Mouse (Mus musculus) right cerebral cortex, postnatal 10 days (tissue): ENCODE results near the gene Adamtsl1.

Experiments used
- DNase-seq, 2 experiments: peaks; one replicate each; pipeline ENCODE4 v3.0.0; 2021; ENCODE audit warnings: low spot score in 2 of 2

Gene Adamtsl1

DNA sequence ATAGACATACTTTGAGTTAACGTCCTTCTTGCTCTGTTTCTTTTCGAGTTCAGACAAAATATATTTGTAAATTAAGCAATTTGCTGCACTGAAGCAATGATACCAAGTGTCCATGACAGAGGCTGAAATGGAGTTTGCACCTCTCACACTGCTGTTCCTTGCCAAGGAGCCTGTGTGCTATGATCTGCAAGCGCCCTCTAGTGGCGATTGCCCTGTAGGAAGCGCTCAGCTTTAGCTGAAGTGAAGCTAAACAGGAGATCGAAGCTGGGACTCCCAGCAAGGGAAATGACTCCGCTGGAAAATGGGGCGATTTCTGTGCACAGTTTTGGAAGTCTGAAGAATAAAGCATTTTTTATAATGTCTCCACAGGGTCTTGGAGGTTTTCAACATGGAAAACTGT is 287.8 kb downstream of the Adamtsl1 start:
- peak; percentile 70 to 86 for DNase-seq

DNA sequence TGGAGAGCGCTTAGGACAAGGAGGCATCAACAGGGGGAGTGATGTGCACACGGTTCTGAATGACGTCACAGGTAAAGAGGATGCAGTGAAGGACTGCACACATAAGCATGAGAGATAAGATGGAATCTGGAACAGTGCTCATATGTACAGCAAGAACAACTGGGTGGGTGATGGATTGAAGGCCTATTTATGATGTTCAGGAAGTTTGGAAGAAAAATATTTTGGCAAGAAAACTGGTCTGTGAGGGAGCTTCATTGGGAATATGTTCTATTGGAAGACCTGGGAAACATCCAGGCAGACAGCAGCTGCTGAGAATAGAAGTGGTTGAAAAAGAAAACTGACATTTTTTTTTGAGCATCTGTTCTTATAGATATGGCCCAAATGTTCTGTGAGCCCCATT is 300.4 kb downstream of the Adamtsl1 start:
- DNase-seq, result peak in 1 of 2 experiments; percentile 52

GRCm38 (mm10) chr4:85818504-85818903 is 304.5 kb downstream of the Adamtsl1 start:
- no peak for DNase-seq

GRCm38 (mm10) chr4:85819169-85819568 is 305.2 kb downstream of the Adamtsl1 start:
- peak; percentile 77 to 81 for DNase-seq

DNA sequence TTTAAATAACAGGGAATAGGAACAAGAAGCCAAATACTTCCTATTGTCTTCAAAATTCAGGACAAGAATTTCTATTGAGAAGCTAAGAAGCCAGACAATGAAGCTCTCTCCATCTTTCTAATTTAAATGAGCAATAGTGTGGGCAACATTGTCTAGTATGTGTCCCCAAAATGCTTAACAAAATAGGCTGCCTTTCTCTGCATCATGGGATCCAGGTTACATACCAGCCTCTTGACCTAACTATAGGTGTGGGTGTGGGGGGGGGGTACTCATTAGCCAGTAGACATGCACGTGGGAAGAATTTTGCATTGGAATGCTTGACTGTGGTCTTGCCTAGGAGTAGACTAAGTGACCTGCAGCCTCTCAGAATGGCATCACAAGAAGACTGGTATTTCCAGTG is 305.9 kb downstream of the Adamtsl1 start:
- DNase-seq, result no peak

DNA sequence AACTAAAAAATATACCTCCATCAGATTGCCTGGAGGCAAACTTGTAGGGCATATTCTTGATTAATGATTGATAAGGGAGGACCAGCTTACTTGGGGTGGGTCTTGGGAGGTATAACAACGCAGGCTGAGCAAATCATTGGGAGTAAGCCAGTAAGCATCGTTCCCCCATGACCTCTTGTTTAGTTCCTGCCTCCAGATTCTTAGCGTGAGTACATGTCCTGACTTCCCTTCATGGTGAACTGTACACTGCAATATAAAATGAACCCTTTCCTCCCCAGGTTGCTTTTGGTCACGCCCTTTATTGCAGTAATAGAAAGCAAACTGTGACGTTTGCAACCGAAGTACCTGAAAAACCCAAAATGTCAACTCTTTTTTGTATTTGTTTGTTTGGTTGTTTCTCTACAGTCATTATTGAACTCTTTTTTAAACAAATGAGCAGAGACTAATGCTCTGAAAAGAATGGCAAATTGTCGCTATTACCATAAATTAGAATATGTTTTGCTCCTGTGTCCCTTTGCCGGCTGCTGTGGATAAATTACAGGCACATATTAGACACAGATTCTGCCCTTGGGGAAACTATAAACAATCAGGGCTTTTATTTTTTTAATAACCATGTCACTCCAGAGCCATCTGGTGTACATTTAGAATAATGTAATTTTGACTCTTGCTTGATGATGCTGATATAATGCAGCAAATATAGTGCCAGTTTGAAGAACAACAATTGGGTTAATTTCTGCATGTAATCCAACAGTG is 310.2 kb downstream of the Adamtsl1 start:
- DNase-seq, result no peak

GRCm38 (mm10) chr4:85824705-85825085 is 310.7 kb downstream of the Adamtsl1 start:
- no peak for DNase-seq

DNA sequence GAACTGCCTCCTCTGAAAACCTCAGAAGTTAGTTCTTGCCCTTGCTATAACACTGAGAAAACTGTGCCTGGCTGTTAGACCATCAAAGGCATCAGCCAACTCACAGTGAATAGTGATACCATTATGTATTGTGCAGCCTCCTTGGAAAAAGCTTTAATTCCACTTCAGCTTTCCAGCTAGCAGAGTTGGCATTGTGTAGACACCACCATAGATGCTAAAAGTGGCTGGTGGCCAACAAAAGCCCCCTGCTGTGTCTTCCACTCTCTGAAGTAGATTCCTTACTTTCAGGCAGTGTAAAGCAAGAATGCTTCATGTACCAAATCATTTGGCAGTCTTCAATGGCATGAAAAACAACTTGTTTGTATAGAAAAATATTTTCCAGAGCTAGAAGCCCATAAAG is 323.1 kb downstream of the Adamtsl1 start:
- peak; percentile 48 to 59 for DNase-seq

- peak; percentile 35 to 38 for DNase-seq
These were observed 323.6 kb downstream of the Adamtsl1 start for GRCm38 (mm10) chr4:85837532-85837965.

- no peak for DNase-seq
These were observed 324.1 kb downstream of the Adamtsl1 start for GRCm38 (mm10) chr4:85838031-85838430.

DNA sequence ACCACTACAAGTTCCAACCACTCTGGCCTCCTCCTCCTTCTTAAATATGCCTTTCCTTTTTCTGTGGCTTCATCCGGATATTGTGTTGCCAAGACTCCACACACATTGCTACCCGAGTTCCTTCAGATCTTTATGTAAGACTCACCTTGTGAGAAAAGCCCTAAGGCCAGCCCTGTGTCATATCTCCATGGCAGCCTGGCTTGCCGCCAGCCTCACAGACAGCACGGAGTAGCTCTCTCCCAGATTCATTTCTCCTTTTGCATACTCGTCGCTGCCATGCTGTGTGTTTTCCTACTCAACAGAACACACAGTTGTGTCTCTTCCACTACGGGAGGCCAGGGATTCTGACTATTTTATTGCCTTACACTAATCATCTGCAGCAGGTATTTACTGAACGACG is 328.1 kb downstream of the Adamtsl1 start:
- DNase-seq, result peak; percentile 47 to 50

DNA sequence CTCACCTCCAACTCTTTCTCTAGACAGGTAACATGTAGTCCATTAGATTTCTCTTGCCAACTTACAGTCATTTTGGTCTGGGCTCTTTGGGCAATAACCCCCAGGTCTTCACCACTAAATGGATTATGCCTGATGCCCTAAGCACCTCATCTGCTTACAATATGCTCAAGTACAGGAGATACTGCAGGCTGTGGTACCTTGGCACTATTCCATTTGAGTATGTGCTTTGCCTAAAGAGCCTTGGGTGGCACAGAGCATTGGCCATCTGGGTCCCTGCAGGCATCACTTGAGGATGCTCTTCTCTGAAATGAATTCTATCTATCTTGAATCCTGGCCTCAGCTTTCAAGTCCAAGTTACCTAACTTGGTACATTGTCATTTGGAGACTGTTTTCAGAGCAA is 330.4 kb downstream of the Adamtsl1 start:
- DNase-seq, result no peak

- DNase-seq, result no peak
These were observed 332.0 kb downstream of the Adamtsl1 start for GRCm38 (mm10) chr4:85845931-85846330.

GRCm38 (mm10) chr4:85853401-85853800 is 339.4 kb downstream of the Adamtsl1 start:
- DNase-seq, result no peak

GRCm38 (mm10) chr4:85854507-85854906 is 340.5 kb downstream of the Adamtsl1 start:
- DNase-seq, result no peak

- no peak for DNase-seq
These were observed 365.4 kb downstream of the Adamtsl1 start for GRCm38 (mm10) chr4:85879376-85879775.

GRCm38 (mm10) chr4:85881318-85881717 is 367.3 kb downstream of the Adamtsl1 start:
- no peak for DNase-seq

DNA sequence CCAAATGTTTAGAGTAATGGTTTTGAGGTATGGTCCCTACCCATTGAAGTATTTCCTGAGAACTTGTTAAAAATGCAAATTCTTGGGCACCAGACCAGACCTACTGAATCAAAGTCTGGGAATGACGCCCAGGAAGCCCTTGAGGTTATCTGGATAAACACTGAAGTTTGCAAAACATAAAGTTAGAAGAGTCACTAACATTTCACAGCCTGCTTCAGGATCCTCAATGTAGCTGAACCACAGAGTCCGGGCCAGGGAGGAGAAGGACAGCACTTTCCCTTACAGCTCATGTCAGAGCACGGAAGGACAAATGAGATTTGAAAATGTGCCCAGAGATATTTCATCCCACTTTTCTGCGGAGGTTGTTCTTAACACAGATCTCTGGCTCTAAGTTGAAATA is 370.1 kb downstream of the Adamtsl1 start:
- DNase-seq, result no peak

GRCm38 (mm10) chr4:85889877-85890598 is 376.1 kb downstream of the Adamtsl1 start:
- no peak for DNase-seq

- DNase-seq, result no peak
These were observed 387.3 kb downstream of the Adamtsl1 start for GRCm38 (mm10) chr4:85901316-85901715.

DNA sequence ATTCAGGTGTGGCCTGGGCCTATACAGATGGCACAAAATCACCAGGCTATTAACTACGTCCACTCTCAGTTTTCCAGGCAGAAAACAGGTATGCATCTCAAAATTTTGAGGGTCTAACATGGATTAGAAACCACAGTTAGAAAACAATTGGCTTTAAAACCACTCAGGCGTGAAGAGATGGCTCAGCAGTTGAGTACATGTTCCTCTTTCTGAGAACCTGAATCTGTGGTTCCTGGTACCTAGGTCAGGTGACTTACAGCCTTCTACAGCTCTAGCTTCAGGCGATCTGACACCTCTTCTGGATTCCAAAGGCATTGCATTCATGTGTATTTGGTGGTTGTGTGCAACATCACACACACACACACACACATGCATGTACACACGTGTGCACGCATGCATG is 390.2 kb downstream of the Adamtsl1 start:
- DNase-seq, result no peak

GRCm38 (mm10) chr4:85916034-85916433 is 402.1 kb downstream of the Adamtsl1 start:
- DNase-seq, result no peak

- no peak for DNase-seq
These were observed 404.4 kb downstream of the Adamtsl1 start for GRCm38 (mm10) chr4:85918366-85918765.
